Mouse (Mus musculus) left cerebral cortex, postnatal 4 days (tissue): Measurements from ENCODE around the gene Zdhhc21. TPM values are rescaled to one million over a fixed set of nuclear protein-coding genes. Genes with fewer than 3 reads are reported as not detected.
A peak's percentile ranks its signal among the peaks of the same experiment; 100 is the strongest.

Source experiments
- DNase-seq: peaks from one replicate; pipeline ENCODE4 v3.0.0-alpha.2; 2022
- intact Hi-C: fragments of 180-260 bp; cut with DNase I; formaldehyde crosslinking; loops from one replicate; pipeline ENCODE4 v1.15.1; 2025
- total RNA-seq, 2 experiments: library from RNA; stranded (reverse); gene quantifications; 2 replicates each; pipeline ENCODE4 v1.2.3; 2021

Gene Zdhhc21
- total RNA-seq, result 10 to 100 TPM; 42.6 to 47.0 TPM

GRCm38 (mm10) chr4:82859131-82860125, at the start of gene Zdhhc21:
Gene Zdhhc21 (minus strand): TSS chr4:82859958.
- intact Hi-C loops, result loop anchor here (5.0 kb wide), 1 partner anchor 73 kb away; no protein-coding TSS in a partner anchor

GRCm38 (mm10) chr4:82895227-82895626, 35.5 kb upstream of the Zdhhc21 start:
- no peak for DNase-seq
- intact Hi-C loops, result no loop called here

More at GRCm38 (mm10) chr4:82859131-82860125, at the start of gene Zdhhc21:
- peak; percentile 74 for DNase-seq

- DNase-seq, result no peak
- intact Hi-C loops, result no loop called here
Measured at GRCm38 (mm10) chr4:82892247-82892646, 32.5 kb upstream of the Zdhhc21 start.

GRCm38 (mm10) chr4:82891566-82891965, 31.8 kb upstream of the Zdhhc21 start:
- intact Hi-C loops, result no loop called here
- no peak for DNase-seq

- intact Hi-C loops, result no loop called here
- peak; percentile 20 for DNase-seq
Measured at GRCm38 (mm10) chr4:82891049-82891448, 31.3 kb upstream of the Zdhhc21 start.

- intact Hi-C loops, result no loop called here
- DNase-seq, result no peak
Measured at GRCm38 (mm10) chr4:82890585-82890984, 30.8 kb upstream of the Zdhhc21 start.

- DNase-seq, result no peak
- intact Hi-C loops, result no loop called here
Measured at GRCm38 (mm10) chr4:82886148-82886547, 26.4 kb upstream of the Zdhhc21 start.

- no peak for DNase-seq
- intact Hi-C loops, result no loop called here
Measured at GRCm38 (mm10) chr4:82885535-82885913, 25.8 kb upstream of the Zdhhc21 start.

GRCm38 (mm10) chr4:82884636-82885534, 25.1 kb upstream of the Zdhhc21 start, which contains the start of gene Cer1:
Gene Cer1 (minus strand): TSS chr4:82885148.
- DNase-seq, result peak; percentile 43
- intact Hi-C loops, result no loop called here

- DNase-seq, result peak; percentile 9
- intact Hi-C loops, result no loop called here
Measured at GRCm38 (mm10) chr4:82882500-82882899, 22.7 kb upstream of the Zdhhc21 start.

GRCm38 (mm10) chr4:82881366-82881765, 21.6 kb upstream of the Zdhhc21 start:
- intact Hi-C loops, result no loop called here
- no peak for DNase-seq

GRCm38 (mm10) chr4:82880243-82880642, 20.5 kb upstream of the Zdhhc21 start:
- intact Hi-C loops, result no loop called here
- no peak for DNase-seq

- no peak for DNase-seq
- intact Hi-C loops, result no loop called here
Measured at GRCm38 (mm10) chr4:82879152-82879551, 19.4 kb upstream of the Zdhhc21 start.

- DNase-seq, result no peak
- intact Hi-C loops, result no loop called here
Measured at GRCm38 (mm10) chr4:82876656-82877055, 16.9 kb upstream of the Zdhhc21 start.

- intact Hi-C loops, result no loop called here
- no peak for DNase-seq
Measured at GRCm38 (mm10) chr4:82875532-82875931, 15.8 kb upstream of the Zdhhc21 start.

- intact Hi-C loops, result no loop called here
- no peak for DNase-seq
Measured at GRCm38 (mm10) chr4:82874791-82875190, 15.0 kb upstream of the Zdhhc21 start.

GRCm38 (mm10) chr4:82872548-82872947, 12.8 kb upstream of the Zdhhc21 start:
- no peak for DNase-seq
- intact Hi-C loops, result no loop called here

GRCm38 (mm10) chr4:82872121-82872520, 12.4 kb upstream of the Zdhhc21 start:
- intact Hi-C loops, result no loop called here
- no peak for DNase-seq

GRCm38 (mm10) chr4:82870931-82871330, 11.2 kb upstream of the Zdhhc21 start:
- no peak for DNase-seq
- intact Hi-C loops, result no loop called here

GRCm38 (mm10) chr4:82867731-82868445, 8.1 kb upstream of the Zdhhc21 start:
- no peak for DNase-seq
- intact Hi-C loops, result no loop called here
